Mouse (Mus musculus) liver, embryonic 14.5 days (tissue): ENCODE measurements around the gene Agbl4. TPM values are rescaled to one million over a fixed set of nuclear protein-coding genes. Genes with fewer than 3 reads are reported as not detected.
A peak's percentile ranks its signal among the peaks of the same experiment; 100 is the strongest.

Experiments
- ATAC-seq: fragments of 200-750 bp; cut with Nextera tagmentation; 2 replicates; pipeline ENCODE4 v1.8.0; 2017; ENCODE audit warnings: moderate number of reproducible peaks, mild to moderate bottlenecking, moderate library complexity; ENCODE audit not compliant: insufficient read depth
- DNase-seq, 3 experiments: peaks; one replicate each; pipeline ENCODE4 v3.0.0-alpha.2; 2012 to 2013; ENCODE audit warnings: low read depth in 3 of 3, low spot score in 3 of 3
- H3K27ac ChIP-seq: fragments of 300-500 bp; sonication (generic); 2 replicates; pipeline ENCODE4 v1.5.1; 2014; ENCODE audit warnings: moderate library complexity, mild to moderate bottlenecking, control low read depth, inconsistent platforms
- H3K27me3 ChIP-seq: fragments of 300-500 bp; sonication (generic); 2 replicates; pipeline ENCODE4 v1.6.1; 2014; ENCODE audit warnings: mild to moderate bottlenecking, low read length, moderate library complexity; ENCODE audit not compliant: control insufficient read depth, insufficient read depth
- H3K36me3 ChIP-seq: fragments of 300-500 bp; sonication (generic); replicated peaks from 2 replicates; pipeline ENCODE4 v1.6.1; 2014; ENCODE audit warnings: low read depth; ENCODE audit not compliant: control insufficient read depth, insufficient read depth
- H3K4me1 ChIP-seq, 2 experiments: fragments of 200-500 bp in 1 of 2; fragments of 300-500 bp in 1 of 2; sonication (generic) in 1 of 2; replicated peaks; 2 replicates each; pipeline ENCODE4 v1.6.1; 2012 to 2014; ENCODE audit warnings: antibody characterized with exemption in 1 of 2, inconsistent platforms in 1 of 2, low read length in 1 of 2; ENCODE audit not compliant: control insufficient read depth in 2 of 2, insufficient read depth in 2 of 2
- H3K4me2 ChIP-seq: fragments of 300-500 bp; sonication (generic); 2 replicates; pipeline ENCODE4 v1.6.1; 2014; ENCODE audit warnings: low read depth, mild to moderate bottlenecking, control low read depth, moderate library complexity
- H3K4me3 ChIP-seq, 2 experiments: fragments of 200-500 bp in 1 of 2; fragments of 300-500 bp in 1 of 2; sonication (generic) in 1 of 2; 2 replicates each; pipeline ENCODE4 v1.5.1; 2012 to 2014; ENCODE audit warnings: low read depth in 2 of 2, low read length in 2 of 2, mild to moderate bottlenecking in 2 of 2, control low read depth in 1 of 2, inconsistent platforms in 1 of 2, moderate library complexity in 1 of 2; ENCODE audit not compliant: insufficient read depth in 1 of 2
- H3K9ac ChIP-seq: fragments of 300-500 bp; sonication (generic); replicated peaks from 2 replicates; pipeline ENCODE4 v1.6.1; 2014; ENCODE audit warnings: mild to moderate bottlenecking, control low read depth, moderate library complexity
- H3K9me3 ChIP-seq: fragments of 300-500 bp; sonication (generic); 2 replicates; pipeline ENCODE4 v1.6.1; 2016; ENCODE audit warnings: low read length, mixed read lengths; ENCODE audit not compliant: control insufficient read depth
- CTCF ChIP-seq: IDR thresholded peaks from 2 replicates; pipeline ENCODE4 v1.5.1; 2016; ENCODE audit warnings: antibody characterized with exemption, low read depth, control low read depth
- EP300 ChIP-seq: IDR thresholded peaks from 2 replicates; pipeline ENCODE4 v1.6.1; 2016; ENCODE audit warnings: antibody characterized with exemption, low read depth
- WGBS: fragments of 180-500 bp; shearing (Covaris S2); extraction: QIAGEN DNeasy Blood & Tissue Kit; methylation state at CpG from one replicate; pipeline ENCODE4 v1.1.7; 2014; ENCODE audit not compliant: insufficient replicate concordance; 5-methylcytosine and 5-hydroxymethylcytosine counted together
- polyA plus RNA-seq, 2 experiments: library from polyadenylated mRNA; depleted of rRNA in 1 of 2; stranded (reverse) in 1 of 2; unstranded in 1 of 2; fragments of >200 nt; fragmentation: Nextera tagmentation in 1 of 2; extraction: Ambion mirVana in 1 of 2; gene quantifications; 2 replicates each; pipeline versions ENCODE4 v1.2.1 to v1.2.3; 2012 to 2014

Gene Agbl4
- polyA plus RNA-seq, 2 experiments: not detected

DNA sequence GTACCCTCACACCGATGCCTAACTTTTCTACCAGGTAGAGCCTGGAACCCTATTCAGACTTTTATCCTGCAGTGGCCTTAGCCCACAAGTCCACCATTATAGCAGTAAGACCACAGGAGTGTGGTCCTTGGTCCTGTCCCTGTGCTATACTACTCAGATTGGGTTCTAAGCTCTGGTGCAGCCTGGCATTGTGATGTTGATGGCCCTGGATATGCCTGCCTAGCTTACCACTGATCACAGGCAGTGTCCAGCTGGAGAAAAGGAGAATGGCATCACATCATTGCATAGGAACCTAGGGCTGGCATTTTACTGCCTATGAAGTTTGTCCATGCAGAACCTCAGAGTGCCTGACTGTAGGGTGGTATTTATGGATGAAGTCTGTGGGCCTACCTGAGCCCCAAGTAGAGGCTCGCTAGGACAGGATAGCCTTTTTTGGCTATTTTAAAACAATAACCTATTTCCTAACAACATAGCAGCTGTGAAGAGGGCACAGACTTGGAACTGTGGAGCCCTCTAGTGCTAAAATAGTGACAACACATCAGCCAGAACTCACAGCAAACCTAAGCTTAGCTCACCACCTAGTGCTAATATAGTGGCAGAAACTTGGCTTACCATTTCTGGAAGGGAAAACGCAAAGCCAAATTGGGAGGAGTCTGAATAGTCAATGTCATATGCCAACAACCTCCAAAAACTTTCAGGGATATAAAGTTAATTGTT is 911.3 kb downstream of the Agbl4 start:
- no peak overlapping the region for H3K27ac ChIP-seq
- DNase-seq (no peak), ATAC-seq (no peak)

GRCm38 (mm10) chr4:111327094-111327493 is 929.6 kb downstream of the Agbl4 start:
- Histone ChIP-seq H3K27me3 (no peaks in the 10 kb centered on the region), H3K9me3 (no peaks in the 10 kb centered on the region), H3K9ac (no peak overlapping the region), H3K4me1 (no peaks in the 10 kb centered on the region), H3K27ac (no peak overlapping the region), H3K4me3 (no peak overlapping the region), H3K36me3 (no peaks in the 10 kb centered on the region), H3K4me2 (no peak overlapping the region)
- DNase-seq (no peak), ATAC-seq (no peak)
- 67% methylated on average over 11 of the region's 11 CpGs for WGBS
- TF ChIP-seq CTCF (no peak), EP300 (no peak)

More for the DNA sequence above, 911.3 kb downstream of the Agbl4 start:
- H3K4me3 ChIP-seq: no peak overlapping the region
- 44% methylated on average over 3 of the region's 3 CpGs for WGBS
- no peaks in the 10 kb centered on the region for H3K36me3 ChIP-seq
- no peaks in the 10 kb centered on the region for H3K27me3 ChIP-seq
- no peaks in the 10 kb centered on the region for H3K4me1 ChIP-seq
- H3K4me2 ChIP-seq: no peak overlapping the region
- no peak overlapping the region for H3K9ac ChIP-seq
- no peaks in the 10 kb centered on the region for H3K9me3 ChIP-seq
- TF ChIP-seq EP300 (no peak), CTCF (peak; percentile 8; the same call in 1 of the 2 replicates)

DNA sequence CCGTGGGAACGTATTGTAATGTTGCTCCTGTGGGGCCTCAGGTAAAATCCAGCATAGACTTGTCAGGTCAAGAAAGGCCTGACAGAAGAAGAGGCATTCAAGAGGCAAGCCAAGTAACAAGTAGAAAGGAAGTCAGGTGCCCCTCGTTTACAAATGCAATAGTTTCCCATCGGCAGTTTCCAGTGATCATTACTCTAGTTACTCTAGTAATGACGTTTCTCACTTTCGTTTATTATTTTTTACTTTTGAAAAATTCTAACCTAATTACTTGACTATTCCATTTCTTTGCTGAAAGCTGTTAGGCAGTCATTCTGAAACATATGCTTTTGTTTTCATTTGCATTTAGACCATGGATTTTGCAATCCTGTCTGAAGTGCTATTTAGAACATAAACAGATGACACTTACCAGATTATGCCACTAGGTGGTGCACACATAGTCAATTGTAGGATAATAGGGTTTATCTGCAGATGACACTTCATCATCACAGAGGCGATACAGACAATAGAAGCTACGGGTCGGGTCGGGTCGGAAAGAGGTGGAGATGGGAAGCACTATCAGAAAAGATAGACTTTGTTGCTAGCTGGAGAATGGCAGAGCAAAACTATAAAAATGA is 930.4 kb downstream of the Agbl4 start:
- H3K4me1 ChIP-seq: no peaks in the 10 kb centered on the region
- no peak for ATAC-seq
- no peaks in the 10 kb centered on the region for H3K27me3 ChIP-seq
- no peaks in the 10 kb centered on the region for H3K9me3 ChIP-seq
- H3K4me2 ChIP-seq: no peak overlapping the region
- no peaks in the 10 kb centered on the region for H3K36me3 ChIP-seq
- no peak overlapping the region for H3K9ac ChIP-seq
- 47% methylated on average over 11 of the region's 11 CpGs for WGBS
- H3K27ac ChIP-seq: no peak overlapping the region
- H3K4me3 ChIP-seq: no peak overlapping the region
- TF ChIP-seq CTCF (peak; percentile 51), EP300 (no peak)
- DNase-seq: peak in 1 of 3 experiments; percentile 1

DNA sequence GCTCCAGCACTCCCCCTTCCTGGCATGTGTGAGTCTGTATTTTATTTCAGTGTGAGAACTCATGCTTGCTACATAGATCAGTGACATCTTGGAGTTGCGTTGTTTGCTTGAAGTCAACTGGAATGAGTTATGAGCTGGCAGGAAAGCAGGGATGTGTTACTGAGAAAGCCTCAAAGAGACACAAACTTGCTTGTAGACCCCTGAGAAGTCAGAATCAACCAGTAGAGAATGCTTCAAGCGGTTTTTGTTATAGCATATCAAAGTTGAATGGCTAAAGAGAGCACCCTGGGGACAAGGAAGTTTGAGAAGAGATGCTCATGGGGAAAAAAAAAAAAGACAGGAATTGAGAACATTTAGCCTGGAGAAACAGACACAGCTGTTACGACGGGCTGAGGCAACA is 932.0 kb downstream of the Agbl4 start:
- Histone ChIP-seq H3K4me3 (no peak overlapping the region), H3K27ac (no peak overlapping the region), H3K4me1 (no peaks in the 10 kb centered on the region), H3K36me3 (no peaks in the 10 kb centered on the region), H3K27me3 (no peaks in the 10 kb centered on the region), H3K9ac (no peak overlapping the region), H3K9me3 (no peaks in the 10 kb centered on the region), H3K4me2 (no peak overlapping the region)
- DNase-seq (no peak), ATAC-seq (no peak)
- WGBS: 70% methylated on average over 4 of the region's 4 CpGs
- TF ChIP-seq CTCF: no peak
- TF ChIP-seq EP300: no peak

DNA sequence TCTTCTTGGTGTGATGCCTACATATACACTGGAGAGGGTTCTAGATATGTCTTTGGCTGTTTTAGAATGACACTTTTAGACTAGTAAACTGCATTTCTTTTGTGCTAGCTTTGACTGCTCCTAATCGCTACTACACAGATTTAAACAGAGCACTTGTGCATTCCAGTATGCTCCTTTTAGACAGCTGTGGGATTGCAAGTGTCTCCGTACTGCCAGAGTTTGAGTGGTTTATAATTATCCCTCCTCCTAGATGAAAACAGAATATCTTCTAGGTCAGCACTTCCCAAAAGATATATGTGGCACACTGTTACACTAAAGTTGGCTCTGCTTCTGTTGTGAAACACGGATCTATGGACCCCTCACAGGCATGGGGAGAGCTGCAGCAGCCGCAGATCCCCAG is 935.4 kb downstream of the Agbl4 start:
- DNase-seq (no peak), ATAC-seq (no peak)
- Histone ChIP-seq H3K4me2 (no peak overlapping the region), H3K27me3 (no peaks in the 10 kb centered on the region), H3K36me3 (no peaks in the 10 kb centered on the region), H3K27ac (no peak overlapping the region), H3K9me3 (no peaks in the 10 kb centered on the region), H3K4me1 (no peaks in the 10 kb centered on the region), H3K9ac (no peak overlapping the region), H3K4me3 (no peak overlapping the region)
- no peak for TF ChIP-seq CTCF
- TF ChIP-seq EP300: no peak
- 60% methylated on average over 4 of the region's 4 CpGs for WGBS
